Mouse (Mus musculus) limb, embryonic 11.5 days (tissue): ENCODE data around the gene Hebp1. TPM values are rescaled to one million over a fixed set of nuclear protein-coding genes. Genes with fewer than 3 reads are reported as not detected.

ENCODE experiments used
- ATAC-seq: fragments of 200-750 bp; cut with Nextera tagmentation; 2 replicates; pipeline ENCODE4 v1.8.0; 2017; ENCODE audit warnings: low read depth; ENCODE audit not compliant: insufficient number of reproducible peaks, low FRiP score, low TSS enrichment
- DNase-seq: peaks from one replicate; pipeline ENCODE4 v3.0.0-alpha.2; 2015; ENCODE audit warnings: low spot score
- H3K27ac ChIP-seq: fragments of 300-500 bp; sonication (generic); replicated peaks from 2 replicates; pipeline ENCODE4 v1.5.1; 2014; ENCODE audit warnings: low read depth, mild to moderate bottlenecking, low read length
- H3K27me3 ChIP-seq: fragments of 300-500 bp; sonication (generic); 2 replicates; pipeline ENCODE4 v1.6.1; 2014; ENCODE audit warnings: mild to moderate bottlenecking, low read length, mixed read lengths; ENCODE audit not compliant: control insufficient read depth, insufficient read depth
- H3K36me3 ChIP-seq: fragments of 300-500 bp; sonication (generic); 2 replicates; pipeline ENCODE4 v1.6.1; 2014; ENCODE audit warnings: mild to moderate bottlenecking, low read length, moderate library complexity, mixed read lengths; ENCODE audit not compliant: control insufficient read depth, insufficient read depth
- H3K4me1 ChIP-seq: fragments of 300-500 bp; sonication (generic); 2 replicates; pipeline ENCODE4 v1.6.1; 2014; ENCODE audit warnings: low read length, mixed read lengths; ENCODE audit not compliant: control insufficient read depth, insufficient read depth
- H3K4me2 ChIP-seq: fragments of 300-500 bp; sonication (generic); 2 replicates; pipeline ENCODE4 v1.6.1; 2014; ENCODE audit warnings: low read depth, mild to moderate bottlenecking, moderate library complexity; ENCODE audit not compliant: severe bottlenecking
- H3K4me3 ChIP-seq: fragments of 300-500 bp; sonication (generic); 2 replicates; pipeline ENCODE4 v1.5.1; 2014; ENCODE audit warnings: low read depth, low read length
- H3K9ac ChIP-seq: fragments of 300-500 bp; sonication (generic); 2 replicates; pipeline ENCODE4 v1.6.1; 2014; ENCODE audit warnings: mild to moderate bottlenecking, low read length
- H3K9me3 ChIP-seq: fragments of 300-500 bp; sonication (generic); 2 replicates; pipeline ENCODE4 v1.6.1; 2016; ENCODE audit warnings: low read length; ENCODE audit not compliant: control insufficient read depth
- WGBS: fragments of 180-500 bp; shearing (Covaris S2); extraction: QIAGEN DNeasy Blood & Tissue Kit; methylation state at CpG from one replicate; pipeline ENCODE4 v1.1.7; 2014; 5-methylcytosine and 5-hydroxymethylcytosine counted together
- polyA plus RNA-seq: library from polyadenylated mRNA; unstranded; fragments of >200 nt; fragmentation: Nextera tagmentation; extraction: Ambion mirVana; gene quantifications from 2 replicates; pipeline ENCODE4 v1.2.1, GENCODE M21; 2014

Gene Hebp1
- polyA plus RNA-seq, 1 experiment from 2014 or later, result 3.8 TPM

GRCm38 (mm10) chr6:135092798-135093470 lies 104.9 kb downstream of the Hebp1 start:
- Histone ChIP-seq H3K4me2 (no peak overlapping the region), H3K4me1 (no peaks in the 10 kb centered on the region), H3K9ac (no peak overlapping the region), H3K4me3 (no peak overlapping the region), H3K9me3 (no peaks in the 10 kb centered on the region), H3K36me3 (no peaks in the 10 kb centered on the region), H3K27ac (no peak overlapping the region), H3K27me3 (no peaks in the 10 kb centered on the region)
- no peak for ATAC-seq
- no peak for DNase-seq
- 92% methylated on average over 12 of the region's 12 CpGs for WGBS

DNA sequence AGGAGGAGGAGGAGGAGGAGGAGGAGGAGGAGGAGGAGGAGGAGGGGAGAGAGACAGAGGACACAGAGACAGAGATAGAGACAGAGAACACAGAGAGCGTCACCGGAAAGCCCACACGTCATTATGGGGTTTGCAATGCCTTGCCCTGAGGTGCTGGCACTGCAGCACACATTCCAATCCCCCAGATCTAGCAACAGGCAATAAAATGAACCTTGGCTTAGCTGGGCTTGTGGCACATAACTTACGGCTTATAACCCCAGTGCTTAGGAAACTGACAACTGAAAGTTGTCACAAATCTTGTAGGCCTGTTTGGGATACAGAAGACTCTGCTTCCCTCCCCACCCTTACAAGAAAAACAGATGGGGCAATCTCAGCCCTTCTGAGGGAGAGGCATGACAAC lies 107.2 kb downstream of the Hebp1 start:
- DNase-seq (no peak), ATAC-seq (no peak)
- WGBS, result 38% methylated on average over 4 of the region's 4 CpGs
- no peak overlapping the region for H3K9ac ChIP-seq
- no peak overlapping the region for H3K4me3 ChIP-seq
- H3K4me1 ChIP-seq, result no peaks in the 10 kb centered on the region
- H3K36me3 ChIP-seq, result no peaks in the 10 kb centered on the region
- H3K27me3 ChIP-seq, result no peaks in the 10 kb centered on the region
- no peak overlapping the region for H3K4me2 ChIP-seq
- H3K27ac ChIP-seq, result no peak overlapping the region
- H3K9me3 ChIP-seq, result no peaks in the 10 kb centered on the region

- H3K4me3 ChIP-seq, result no peak overlapping the region
- H3K9ac ChIP-seq, result no peak overlapping the region
- H3K27ac ChIP-seq, result no peak overlapping the region
- ATAC-seq (no peak), DNase-seq (no peak)
- H3K9me3 ChIP-seq, result no peaks in the 10 kb centered on the region
- H3K36me3 ChIP-seq, result no peaks in the 10 kb centered on the region
- no peaks in the 10 kb centered on the region for H3K27me3 ChIP-seq
- 21% methylated on average over 8 of the region's 8 CpGs for WGBS
- H3K4me2 ChIP-seq, result no peak overlapping the region
- H3K4me1 ChIP-seq, result no peaks in the 10 kb centered on the region
These were observed 108.0 kb downstream of the Hebp1 start for GRCm38 (mm10) chr6:135089786-135090185.

DNA sequence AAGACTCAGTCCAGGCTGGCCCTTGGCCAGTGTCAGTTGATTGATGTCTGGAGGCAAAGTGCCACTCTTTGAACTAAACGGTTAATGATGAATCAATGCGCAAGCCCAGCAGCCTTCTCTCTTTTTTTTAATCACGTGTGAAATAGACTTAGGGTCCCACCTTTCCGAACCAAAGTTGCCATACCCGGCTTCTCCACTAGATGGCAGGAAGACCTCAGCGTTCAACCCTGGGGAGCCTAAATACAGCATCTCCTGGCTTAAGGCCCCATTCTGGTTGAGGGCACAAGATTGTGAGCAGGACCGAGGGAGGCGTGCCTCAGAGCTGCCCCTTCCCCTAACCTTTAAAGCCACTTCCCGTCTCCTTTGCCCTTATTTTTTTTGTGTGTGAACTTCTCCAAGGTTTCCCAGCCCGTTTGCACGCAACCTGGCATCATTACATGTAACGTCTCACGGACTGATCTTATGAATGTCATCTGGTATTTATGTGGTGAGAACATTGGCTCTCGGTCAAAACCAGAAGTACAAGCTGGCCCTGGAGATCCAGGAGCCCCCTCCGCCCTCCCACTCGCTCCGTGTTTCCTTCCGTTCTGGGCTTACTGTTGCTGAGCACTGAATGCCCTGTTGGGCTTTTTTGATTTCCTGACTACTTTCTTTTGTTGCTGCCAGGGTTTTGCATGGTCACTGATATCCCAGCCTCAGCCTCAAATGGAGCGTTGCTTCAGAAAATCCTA lies 109.9 kb downstream of the Hebp1 start:
- DNase-seq, result peak; percentile 95
- 24% methylated on average over 19 of the region's 19 CpGs for WGBS
- Histone ChIP-seq H3K4me3 (no peak overlapping the region), H3K9ac (no peak overlapping the region), H3K27ac (no peak overlapping the region), H3K36me3 (no peaks in the 10 kb centered on the region), H3K9me3 (no peaks in the 10 kb centered on the region), H3K27me3 (no peaks in the 10 kb centered on the region), H3K4me1 (no peaks in the 10 kb centered on the region), H3K4me2 (peak overlapping the region; percentile 31; the same call in 1 of the 2 replicates)
- peak; percentile 77 for ATAC-seq

Other genes starting within 250 kb of the Hebp1 start
- gene Apold1, start 216.3 kb downstream of the Hebp1 start, polyA plus RNA-seq, result 3.0 and 3.4 TPM in 2 replicates
- gene Ddx47, start 186.4 kb downstream of the Hebp1 start, polyA plus RNA-seq, result 130 and 140 TPM in 2 replicates
- gene Gprc5a, start 132.4 kb downstream of the Hebp1 start, polyA plus RNA-seq, result 0.95 and 1.6 TPM in 2 replicates
- not detected in 2 replicates for gene Gprc5d, start 79.7 kb downstream of the Hebp1 start, polyA plus RNA-seq
- gene Fam234b, start within 50 bp of the Hebp1 start, polyA plus RNA-seq, result 20.4 and 21.2 TPM in 2 replicates
- gene Gsg1, start 56.3 kb upstream of the Hebp1 start, polyA plus RNA-seq, result 0.81 and 0.91 TPM in 2 replicates
- 0.23 TPM in 1 of 2 replicates, not detected in the other for gene Pbp2, start 112.4 kb upstream of the Hebp1 start, polyA plus RNA-seq
- gene Emp1, start 164.5 kb upstream of the Hebp1 start, polyA plus RNA-seq, result 6.8 and 7.8 TPM in 2 replicates